8 mouse cellular contexts compared by ENCODE assay signal in genomic region chr13:63431030-63431856, GRCm38 (mm10).
DNase-seq lines count a peak whose midpoint lies in the region; ATAC-seq and TF ChIP-seq lines count a peak whose summit lies in the region.

No protein-coding gene starts in this region.

- no peaks in the 10 kb centered on the region for H3K36me3 ChIP-seq in embryonic facial prominence, embryonic 15.5 days
- no peaks in the 10 kb centered on the region for H3K36me3 ChIP-seq in limb, embryonic 14.5 days (ENCODE audit: control insufficient read depth, insufficient read depth, low read length)
- no peaks in the 10 kb centered on the region for H3K36me3 ChIP-seq in midbrain, postnatal 0 days (ENCODE audit: insufficient read depth, low read length)

- H3K9ac ChIP-seq in embryonic facial prominence, embryonic 15.5 days, result peak overlapping the region; percentile 55
- peak overlapping the region; percentile 65 for H3K9ac ChIP-seq in limb, embryonic 14.5 days (ENCODE audit: low read depth, low read length, severe bottlenecking)
- peak overlapping the region; percentile 70 for H3K9ac ChIP-seq in midbrain, postnatal 0 days (replicated peaks; ENCODE audit: low read length, poor library complexity, severe bottlenecking)

- peak overlapping the region; percentile 97 for H3K27ac ChIP-seq in bone marrow, adult 2 months (ENCODE audit: control insufficient read depth, insufficient read depth, low read depth, low read length, poor library complexity)
- H3K27ac ChIP-seq in embryonic facial prominence, embryonic 15.5 days (replicated peaks), result peak overlapping the region; percentile 97
- peak overlapping the region; percentile 95 for H3K27ac ChIP-seq in limb, embryonic 14.5 days (replicated peaks; ENCODE audit: low read depth, low read length)
- H3K27ac ChIP-seq in midbrain, postnatal 0 days (ENCODE audit: low read depth, low read length), result peak overlapping the region; percentile 88

- peak; percentile 14; the same call in 1 of the 2 replicates for TF ChIP-seq POLR2A in bone marrow, adult 2 months (IDR thresholded peaks at IDR 0.05; ENCODE audit: borderline replicate concordance, control insufficient read depth, low read depth, low read length)
- TF ChIP-seq POLR2A in limb, embryonic 14.5 days (IDR thresholded peaks at IDR 0.05; ENCODE audit: borderline replicate concordance, extremely low read depth, insufficient read depth, insufficient read length), result peak; percentile 63; the same call in 1 of the 2 replicates

- ATAC-seq in embryonic facial prominence, embryonic 15.5 days (ENCODE audit: insufficient number of reproducible peaks, low FRiP score, low TSS enrichment, low read depth), result peak; percentile 94
- ATAC-seq in limb, embryonic 14.5 days (ENCODE audit: low FRiP score, low read depth), result peak; percentile 96
- peak; percentile 95 for ATAC-seq in midbrain, postnatal 0 days (ENCODE audit: low FRiP score)

- DNase-seq in 416B (ENCODE audit: low read depth), result peak; percentile 99
- peak; percentile 89 for DNase-seq in heart, adult 8-10 months (ENCODE audit: low spot score)
- peak; percentile 96 for DNase-seq in kidney, adult 9 months
- DNase-seq in limb, embryonic 14.5 days (ENCODE audit: low spot score), result peak; percentile 94
- DNase-seq in midbrain, postnatal 0 days (ENCODE audit: low spot score), result peak; percentile 95
- DNase-seq in spleen, postnatal 14 days (ENCODE audit: low spot score in 2 of 2), result peak; percentile 97

- H3K4me3 ChIP-seq in bone marrow, adult 2 months (replicated peaks; ENCODE audit: control insufficient read depth, low read depth, low read length), result peak overlapping the region; percentile 90
- H3K4me3 ChIP-seq in embryonic facial prominence, embryonic 15.5 days (replicated peaks), result peak overlapping the region; percentile 55
- H3K4me3 ChIP-seq in limb, embryonic 14.5 days (replicated peaks; ENCODE audit: low read length), result peak overlapping the region; percentile 52
- H3K4me3 ChIP-seq in midbrain, postnatal 0 days (ENCODE audit: low read depth, low read length), result peak overlapping the region; percentile 53

- H3K9me3 ChIP-seq in embryonic facial prominence, embryonic 15.5 days (replicated peaks), result no peaks in the 10 kb centered on the region
- H3K9me3 ChIP-seq in limb, embryonic 14.5 days (ENCODE audit: control insufficient read depth, low read length), result no peaks in the 10 kb centered on the region
- H3K9me3 ChIP-seq in midbrain, postnatal 0 days (ENCODE audit: low read length), result no peaks in the 10 kb centered on the region

- WGBS in bone marrow, adult 2 months, result under 1% methylated on average over 72 of the region's 82 CpGs
- WGBS in embryonic facial prominence, embryonic 15.5 days, result under 1% methylated on average over 77 of the region's 82 CpGs
- WGBS in limb, embryonic 14.5 days, result under 1% methylated on average over 66 of the region's 82 CpGs
- WGBS in midbrain, postnatal 0 days, result under 1% methylated on average over 70 of the region's 82 CpGs

- peak overlapping the region; percentile 55 for H3K4me2 ChIP-seq in embryonic facial prominence, embryonic 15.5 days (replicated peaks)
- H3K4me2 ChIP-seq in limb, embryonic 14.5 days (replicated peaks; ENCODE audit: low read depth, low read length, severe bottlenecking), result peak overlapping the region; percentile 67
- H3K4me2 ChIP-seq in midbrain, postnatal 0 days (ENCODE audit: low read depth, low read length, poor library complexity, severe bottlenecking), result peak overlapping the region; percentile 61

- no peaks in the 10 kb centered on the region for H3K27me3 ChIP-seq in embryonic facial prominence, embryonic 15.5 days
- no peaks in the 10 kb centered on the region for H3K27me3 ChIP-seq in limb, embryonic 14.5 days (ENCODE audit: control insufficient read depth, insufficient read depth, low read length)
- H3K27me3 ChIP-seq in midbrain, postnatal 0 days (ENCODE audit: insufficient read depth, low read length), result no peaks in the 10 kb centered on the region

- no peaks in the 10 kb centered on the region; the same call in 1 of the 2 replicates for H3K4me1 ChIP-seq in bone marrow, adult 2 months (ENCODE audit: control insufficient read depth, insufficient read depth, low read length)
- H3K4me1 ChIP-seq in embryonic facial prominence, embryonic 15.5 days, result 0 out of 2 replicates have a peak, but pooled peaks cover 14% of the 10 kb centered on the region
- H3K4me1 ChIP-seq in limb, embryonic 14.5 days (ENCODE audit: control insufficient read depth, insufficient read depth, low read length), result peaks cover 3% of the 10 kb centered on the region; the same call in 1 of the 2 replicates
- no peaks in the 10 kb centered on the region for H3K4me1 ChIP-seq in midbrain, postnatal 0 days (ENCODE audit: insufficient read depth, low read length)

- no peak for TF ChIP-seq CTCF in bone marrow, adult 2 months (IDR thresholded peaks at IDR 0.05; ENCODE audit: control insufficient read depth, insufficient read depth, low read length)
- no peak for TF ChIP-seq CTCF in midbrain, postnatal 0 days (IDR thresholded peaks at IDR 0.05)

Comparison
In these comparisons a context has a peak if more than half of its experiments do, and no peak if none do; other contexts are left out.
1. Peak in every context shown above with its lines: DNase-seq, ATAC-seq, H3K4me3 ChIP-seq and H3K27ac ChIP-seq.